Mouse (Mus musculus): ENCODE data around the gene Angel1. TPM values are rescaled to one million over a fixed set of nuclear protein-coding genes. Genes with fewer than 3 reads are reported as not detected.

Gene Angel1
- polyA plus RNA-seq, 1 experiment from 2014 or later = 11.3 TPM

DNA sequence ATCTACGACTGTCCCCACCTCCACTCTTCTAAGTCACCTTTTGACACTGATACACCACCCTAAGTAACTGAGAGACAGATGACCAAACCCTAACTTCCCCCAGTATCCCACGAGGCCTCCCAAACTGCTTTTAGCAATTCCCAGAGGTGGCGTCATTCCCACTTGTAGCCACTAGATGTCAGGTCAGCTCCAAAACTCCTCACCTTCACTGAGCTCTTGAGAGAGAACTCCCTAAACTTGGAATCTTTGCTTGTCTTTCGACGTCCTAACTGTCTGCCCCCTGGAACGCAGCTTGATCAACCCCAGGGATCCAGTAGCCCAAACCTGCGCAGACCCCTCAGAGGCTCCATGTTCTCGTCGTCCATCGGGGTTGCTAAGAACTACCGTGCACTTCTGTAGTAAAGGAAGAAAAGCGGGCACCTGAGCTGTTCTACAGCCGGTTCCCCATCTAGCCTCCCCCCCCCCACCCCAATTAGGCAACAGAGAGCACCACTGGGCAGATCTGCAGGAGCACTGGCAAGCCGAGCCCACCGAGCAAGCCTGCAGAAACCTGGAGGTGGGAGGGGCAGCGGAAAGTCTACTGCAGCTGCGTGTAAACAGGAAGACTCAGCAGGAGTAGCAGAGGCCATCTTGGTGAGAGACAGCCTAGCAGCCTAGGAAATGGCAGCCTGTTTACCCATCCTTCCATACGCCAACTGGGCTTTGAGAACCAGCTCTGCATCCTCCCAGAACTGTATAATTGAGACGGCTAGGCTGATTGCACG, 41.8 kb upstream of the Angel1 start:
- Histone ChIP-seq H3K27ac (replicated peaks; ENCODE audit: low read depth, low read length) (no peak overlapping the region), H3K4me3 (replicated peaks; ENCODE audit: low read depth, low read length) (no peak overlapping the region), H3K9ac (replicated peaks; ENCODE audit: low read length) (no peak overlapping the region), H3K9me3 (ENCODE audit: control insufficient read depth, low read length) (no peaks in the 10 kb centered on the region), H3K36me3 (ENCODE audit: control insufficient read depth, insufficient read depth, low read length) (no peaks in the 10 kb centered on the region), H3K27me3 (ENCODE audit: control insufficient read depth, insufficient read depth, low read length) (no peaks in the 10 kb centered on the region), H3K4me2 (ENCODE audit: low read length) (no peak overlapping the region), H3K4me1 (ENCODE audit: control insufficient read depth, insufficient read depth, low read length) (peaks cover 17% of the 10 kb centered on the region)
- DNase-seq (peak; percentile 87), ATAC-seq (ENCODE audit: low FRiP score, low TSS enrichment) (no peak)
- WGBS = 37% methylated on average over 20 of the region's 20 CpGs

DNA sequence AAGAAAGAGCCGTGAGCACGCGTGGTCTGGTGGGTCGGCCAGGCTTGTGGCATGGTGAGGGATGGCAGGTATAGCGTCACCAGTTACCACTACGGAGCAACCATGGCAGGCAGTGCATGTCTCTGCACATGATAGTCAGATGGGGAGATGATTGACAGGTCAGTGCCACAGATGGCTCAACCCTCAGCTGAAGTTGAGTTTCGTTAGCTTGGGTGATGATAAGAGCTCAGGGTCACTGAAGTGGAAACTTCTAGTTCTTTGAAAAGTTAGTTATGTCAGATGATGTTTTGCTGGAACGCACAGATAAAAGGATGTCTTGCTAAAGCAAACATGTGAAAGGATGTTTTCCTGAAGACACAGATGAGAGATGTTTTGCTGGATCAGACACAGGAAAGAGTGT, 40.2 kb upstream of the Angel1 start:
- H3K9ac ChIP-seq (replicated peaks; ENCODE audit: low read length) = no peak overlapping the region
- no peak overlapping the region for H3K4me2 ChIP-seq (ENCODE audit: low read length)
- no peak for ATAC-seq (ENCODE audit: low FRiP score, low TSS enrichment)
- no peak for DNase-seq
- H3K27me3 ChIP-seq (ENCODE audit: control insufficient read depth, insufficient read depth, low read length) = no peaks in the 10 kb centered on the region
- no peak overlapping the region for H3K27ac ChIP-seq (replicated peaks; ENCODE audit: low read depth, low read length)
- no peak overlapping the region for H3K4me3 ChIP-seq (replicated peaks; ENCODE audit: low read depth, low read length)
- H3K4me1 ChIP-seq (ENCODE audit: control insufficient read depth, insufficient read depth, low read length) = peaks cover 12% of the 10 kb centered on the region
- no peaks in the 10 kb centered on the region for H3K9me3 ChIP-seq (ENCODE audit: control insufficient read depth, low read length)
- no peaks in the 10 kb centered on the region for H3K36me3 ChIP-seq (ENCODE audit: control insufficient read depth, insufficient read depth, low read length)
- WGBS = 90% methylated on average over 8 of the region's 8 CpGs

DNA sequence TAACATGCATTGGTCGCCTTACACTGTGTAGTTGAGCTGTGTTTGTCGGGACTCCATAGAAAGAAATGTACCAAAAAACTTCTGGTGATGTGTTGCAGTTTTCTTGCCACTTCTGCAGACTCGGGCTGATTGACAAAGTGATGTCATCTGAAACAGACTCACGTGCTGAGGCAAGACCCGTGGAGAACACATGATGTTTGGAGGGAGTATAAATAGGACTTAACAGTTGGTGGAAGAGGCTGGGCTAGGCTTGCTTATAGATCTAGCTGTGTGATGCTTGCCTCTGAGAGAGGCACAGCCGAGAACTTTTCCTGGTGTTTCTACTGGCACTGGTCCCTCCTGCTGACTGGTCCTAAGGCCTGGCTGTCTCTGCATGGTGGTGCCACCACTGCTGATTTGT, 37.8 kb upstream of the Angel1 start:
- no peak overlapping the region for H3K27ac ChIP-seq (replicated peaks; ENCODE audit: low read depth, low read length)
- ATAC-seq (ENCODE audit: low FRiP score, low TSS enrichment) (no peak), DNase-seq (no peak)
- H3K4me1 ChIP-seq (ENCODE audit: control insufficient read depth, insufficient read depth, low read length) = no peaks in the 10 kb centered on the region
- H3K4me2 ChIP-seq (ENCODE audit: low read length) = no peak overlapping the region
- no peak overlapping the region for H3K4me3 ChIP-seq (replicated peaks; ENCODE audit: low read depth, low read length)
- WGBS = 80% methylated on average over 6 of the region's 6 CpGs
- H3K36me3 ChIP-seq (ENCODE audit: control insufficient read depth, insufficient read depth, low read length) = no peaks in the 10 kb centered on the region
- no peak overlapping the region for H3K9ac ChIP-seq (replicated peaks; ENCODE audit: low read length)
- no peaks in the 10 kb centered on the region for H3K27me3 ChIP-seq (ENCODE audit: control insufficient read depth, insufficient read depth, low read length)
- 0 out of 2 replicates have a peak, but pooled peaks cover 3% of the 10 kb centered on the region for H3K9me3 ChIP-seq (ENCODE audit: control insufficient read depth, low read length)

DNA sequence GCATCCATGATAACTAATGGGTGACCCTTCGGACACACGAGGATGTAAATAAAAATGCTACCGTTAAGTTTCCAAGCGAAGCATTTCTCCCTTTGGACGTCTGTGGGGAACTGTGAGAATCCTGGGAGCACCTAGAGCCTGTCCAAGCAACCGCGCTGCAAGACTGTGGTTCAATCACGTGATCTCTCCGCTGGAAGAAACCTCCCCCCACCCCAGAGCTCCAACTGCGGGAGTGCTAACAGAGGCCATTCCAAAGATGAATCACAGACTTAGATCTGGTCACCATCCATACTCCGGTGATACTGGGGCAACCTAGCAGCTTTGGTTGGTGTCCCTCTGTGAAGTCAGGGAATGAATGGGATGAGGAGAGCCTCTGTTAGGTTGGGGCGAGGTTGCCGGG, 34.8 kb upstream of the Angel1 start:
- no peak for DNase-seq
- Histone ChIP-seq H3K27me3 (ENCODE audit: control insufficient read depth, insufficient read depth, low read length) (no peaks in the 10 kb centered on the region), H3K9ac (replicated peaks; ENCODE audit: low read length) (no peak overlapping the region), H3K36me3 (ENCODE audit: control insufficient read depth, insufficient read depth, low read length) (no peaks in the 10 kb centered on the region), H3K9me3 (ENCODE audit: control insufficient read depth, low read length) (0 out of 2 replicates have a peak, but pooled peaks cover 3% of the 10 kb centered on the region), H3K4me3 (replicated peaks; ENCODE audit: low read depth, low read length) (no peak overlapping the region), H3K27ac (replicated peaks; ENCODE audit: low read depth, low read length) (no peak overlapping the region), H3K4me1 (ENCODE audit: control insufficient read depth, insufficient read depth, low read length) (no peaks in the 10 kb centered on the region), H3K4me2 (ENCODE audit: low read length) (no peak overlapping the region)
- WGBS = 82% methylated on average over 13 of the region's 13 CpGs
- ATAC-seq (ENCODE audit: low FRiP score, low TSS enrichment) = no peak

DNA sequence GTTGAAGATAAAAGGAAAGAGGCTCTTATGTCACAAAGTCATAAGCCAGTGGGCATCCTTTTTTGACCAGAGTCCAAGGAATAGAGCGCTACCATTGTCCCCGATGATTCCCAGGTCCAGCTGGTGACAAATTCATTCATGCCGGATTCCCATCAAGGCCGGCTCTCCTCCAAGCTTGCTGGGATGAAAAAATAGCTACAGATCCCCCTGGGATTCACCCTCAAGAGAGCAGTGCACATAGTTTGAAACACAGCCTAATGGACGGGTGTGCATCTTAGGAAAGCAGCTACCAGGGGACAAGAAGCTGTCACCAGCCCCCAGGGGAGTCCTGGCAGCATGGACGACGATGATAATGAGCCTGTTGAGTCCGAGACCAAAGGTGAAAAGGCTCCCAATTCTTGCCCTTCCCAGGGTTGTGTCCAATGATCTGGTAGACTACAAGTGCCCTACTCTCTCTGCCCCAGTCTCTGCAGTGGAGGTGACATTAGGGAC, 8.1 kb upstream of the Angel1 start, which contains the start of gene Lrrc74a:
Gene Lrrc74a, plus strand, starts transcription at position 51 of the 492 bp plus-strand sequence.
- no peak within 1 kb of the TSS for H3K27ac ChIP-seq (replicated peaks; ENCODE audit: low read depth, low read length)
- no peak within 1 kb of the TSS for H3K4me2 ChIP-seq (ENCODE audit: low read length)
- H3K36me3 ChIP-seq (ENCODE audit: control insufficient read depth, insufficient read depth, low read length) = no peaks in the 10 kb centered on the region
- no peak within 1 kb of the TSS for H3K4me3 ChIP-seq (replicated peaks; ENCODE audit: low read depth, low read length)
- H3K9me3 ChIP-seq (ENCODE audit: control insufficient read depth, low read length) = no peaks in the 10 kb centered on the region
- H3K4me1 ChIP-seq (ENCODE audit: control insufficient read depth, insufficient read depth, low read length) = no peaks in the 10 kb centered on the region
- no peak within 1 kb of the TSS for H3K9ac ChIP-seq (replicated peaks; ENCODE audit: low read length)
- 86% methylated on average over 8 of the region's 8 CpGs for WGBS
- no peak for ATAC-seq (ENCODE audit: low FRiP score, low TSS enrichment)
- no peaks in the 10 kb centered on the region for H3K27me3 ChIP-seq (ENCODE audit: control insufficient read depth, insufficient read depth, low read length)
- DNase-seq = no peak

- Histone ChIP-seq H3K4me2 (ENCODE audit: low read length) (peak overlapping the region; percentile 85), H3K27me3 (ENCODE audit: control insufficient read depth, insufficient read depth, low read length) (no peaks in the 10 kb centered on the region), H3K9ac (replicated peaks; ENCODE audit: low read length) (peak overlapping the region; percentile 56), H3K9me3 (ENCODE audit: control insufficient read depth, low read length) (no peaks in the 10 kb centered on the region), H3K4me1 (ENCODE audit: control insufficient read depth, insufficient read depth, low read length) (0 out of 2 replicates have a peak, but pooled peaks cover 5% of the 10 kb centered on the region), H3K27ac (replicated peaks; ENCODE audit: low read depth, low read length) (peak overlapping the region; percentile 63), H3K4me3 (replicated peaks; ENCODE audit: low read depth, low read length) (peak overlapping the region; percentile 71), H3K36me3 (ENCODE audit: control insufficient read depth, insufficient read depth, low read length) (no peaks in the 10 kb centered on the region)
- DNase-seq (peak; percentile 63), ATAC-seq (ENCODE audit: low FRiP score, low TSS enrichment) (no peak)
- WGBS = under 1% methylated on average over 19 of the region's 19 CpGs
Measured at GRCm38 (mm10) chr12:86725706-86726105, 554 bp downstream of the Angel1 start.

- no peak for ATAC-seq (ENCODE audit: low FRiP score, low TSS enrichment)
- WGBS = 87% methylated on average over 2 of the region's 2 CpGs
- no peak overlapping the region for H3K4me2 ChIP-seq (ENCODE audit: low read length)
- H3K36me3 ChIP-seq (ENCODE audit: control insufficient read depth, insufficient read depth, low read length) = 0 out of 2 replicates have a peak, but pooled peaks cover 5% of the 10 kb centered on the region
- no peak for DNase-seq
- 0 out of 2 replicates have a peak, but pooled peaks cover 5% of the 10 kb centered on the region for H3K4me1 ChIP-seq (ENCODE audit: control insufficient read depth, insufficient read depth, low read length)
- no peaks in the 10 kb centered on the region for H3K27me3 ChIP-seq (ENCODE audit: control insufficient read depth, insufficient read depth, low read length)
- no peaks in the 10 kb centered on the region for H3K9me3 ChIP-seq (ENCODE audit: control insufficient read depth, low read length)
- H3K9ac ChIP-seq (replicated peaks; ENCODE audit: low read length) = no peak overlapping the region
- no peak overlapping the region for H3K27ac ChIP-seq (replicated peaks; ENCODE audit: low read depth, low read length)
- no peak overlapping the region for H3K4me3 ChIP-seq (replicated peaks; ENCODE audit: low read depth, low read length)
Measured at GRCm38 (mm10) chr12:86724300-86724699, 2.0 kb downstream of the Angel1 start.

- Histone ChIP-seq H3K4me2 (ENCODE audit: low read length) (no peak overlapping the region), H3K4me1 (ENCODE audit: control insufficient read depth, insufficient read depth, low read length) (0 out of 2 replicates have a peak, but pooled peaks cover 5% of the 10 kb centered on the region), H3K36me3 (ENCODE audit: control insufficient read depth, insufficient read depth, low read length) (0 out of 2 replicates have a peak, but pooled peaks cover 7% of the 10 kb centered on the region), H3K27me3 (ENCODE audit: control insufficient read depth, insufficient read depth, low read length) (no peaks in the 10 kb centered on the region), H3K4me3 (replicated peaks; ENCODE audit: low read depth, low read length) (no peak overlapping the region), H3K9me3 (ENCODE audit: control insufficient read depth, low read length) (no peaks in the 10 kb centered on the region), H3K27ac (replicated peaks; ENCODE audit: low read depth, low read length) (no peak overlapping the region), H3K9ac (replicated peaks; ENCODE audit: low read length) (no peak overlapping the region)
- ATAC-seq (ENCODE audit: low FRiP score, low TSS enrichment) = no peak
- peak; percentile 42 for DNase-seq
- 87% methylated on average over 5 of the region's 5 CpGs for WGBS
Measured at GRCm38 (mm10) chr12:86721453-86721852, 4.8 kb downstream of the Angel1 start.

Measured in midbrain, embryonic 14.5 days (tissue).